Mouse (Mus musculus): ENCODE results near the gene Zfp385b.

DNA sequence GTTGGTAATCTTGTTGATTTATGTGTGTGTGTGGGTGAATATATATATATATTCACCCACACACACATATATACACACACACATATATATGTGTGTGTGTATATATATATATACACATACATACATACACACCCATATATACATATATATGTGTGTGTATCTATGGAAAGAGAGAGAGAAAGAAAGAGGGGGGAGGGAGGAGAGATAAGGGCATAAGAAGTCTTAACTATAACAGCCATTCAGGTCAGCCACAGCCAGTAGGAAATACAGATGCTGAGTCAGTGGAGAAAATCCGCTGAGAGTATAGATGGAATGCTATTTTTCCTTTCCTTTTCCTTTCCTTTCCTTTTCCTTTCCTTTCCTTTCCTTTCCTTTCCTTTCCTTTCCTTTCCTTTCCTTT, 313.8 kb downstream of the Zfp385b start:
- TF ChIP-seq CTCF (IDR thresholded peaks at IDR 0.05; ENCODE audit: control insufficient read depth, insufficient read depth, low read length) = no peak
- no peak for TF ChIP-seq POLR2A (IDR thresholded peaks at IDR 0.05; ENCODE audit: borderline replicate concordance, control insufficient read depth, low read depth, low read length)
